Mouse (Mus musculus) stomach, postnatal 0 days (tissue): ENCODE data around the gene Eif4ebp2.

Experiments
- CTCF ChIP-seq: IDR thresholded peaks from 2 replicates; pipeline ENCODE4 v1.5.1; 2016; ENCODE audit warnings: antibody characterized with exemption, low read depth, mild to moderate bottlenecking, moderate library complexity
- EP300 ChIP-seq: optimal IDR thresholded peaks from 2 replicates; pipeline ENCODE3; 2016; ENCODE audit warnings: antibody characterized with exemption

- no peak for TF ChIP-seq CTCF
- TF ChIP-seq EP300 = no peak
Observed at GRCm38 (mm10) chr10:61445016-61445415, 7.4 kb downstream of the Eif4ebp2 start.
